Mouse (Mus musculus): Measurements from ENCODE around the gene Pfdn2.

DNA sequence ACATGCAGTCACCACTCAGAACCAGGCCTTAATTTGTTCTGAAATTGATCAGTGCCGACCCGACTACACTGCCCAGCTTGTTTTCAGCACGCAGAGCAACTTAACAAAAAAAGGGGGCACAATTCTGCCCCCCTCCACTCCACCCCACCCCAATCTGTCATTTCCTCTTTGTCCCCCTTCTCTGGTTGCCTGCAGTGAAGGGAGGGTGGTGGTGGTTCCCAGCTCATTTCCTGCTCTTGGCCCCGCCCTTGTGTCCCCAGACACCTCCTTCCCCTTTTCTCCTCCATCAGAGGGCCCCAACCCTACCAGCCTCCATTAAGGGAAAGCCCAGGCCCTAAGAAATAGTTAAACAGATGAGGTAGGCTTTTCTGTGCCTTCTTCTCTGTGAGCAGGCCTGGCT is 44.6 kb downstream of the Pfdn2 start:
- TF ChIP-seq CTCF (IDR thresholded peaks at IDR 0.05; ENCODE audit: low read depth) = no peak
- no peak for TF ChIP-seq EP300 (IDR thresholded peaks at IDR 0.05; ENCODE audit: low read depth)
